Mouse (Mus musculus) frontal cortex, adult (tissue): ENCODE results near the gene Zfp978.
"Not testable (repeated sequence)": the region's sequence is repeated elsewhere in the genome, so short reads cannot be mapped to it uniquely, and the experiment has no call there.

Experiments
- ATAC-seq: cut with Nextera tagmentation; 2 replicates; pipeline ENCODE4 v1.9.2; 2017; ENCODE audit warnings: mild to moderate bottlenecking, moderate library complexity, mixed read lengths; ENCODE audit not compliant: low TSS enrichment

Gene Zfp978

GRCm38 (mm10) chr4:147361003-147361402 is at the start of gene Zfp978:
TSS of gene Zfp978 (plus strand) at chr4:147361303.
- not testable (repeated sequence) for ATAC-seq

- not testable (repeated sequence) for ATAC-seq
Measured at GRCm38 (mm10) chr4:147335036-147335690, 25.9 kb upstream of the Zfp978 start.

- ATAC-seq: not testable (repeated sequence)
Measured at GRCm38 (mm10) chr4:147335691-147336367, 25.3 kb upstream of the Zfp978 start.

DNA sequence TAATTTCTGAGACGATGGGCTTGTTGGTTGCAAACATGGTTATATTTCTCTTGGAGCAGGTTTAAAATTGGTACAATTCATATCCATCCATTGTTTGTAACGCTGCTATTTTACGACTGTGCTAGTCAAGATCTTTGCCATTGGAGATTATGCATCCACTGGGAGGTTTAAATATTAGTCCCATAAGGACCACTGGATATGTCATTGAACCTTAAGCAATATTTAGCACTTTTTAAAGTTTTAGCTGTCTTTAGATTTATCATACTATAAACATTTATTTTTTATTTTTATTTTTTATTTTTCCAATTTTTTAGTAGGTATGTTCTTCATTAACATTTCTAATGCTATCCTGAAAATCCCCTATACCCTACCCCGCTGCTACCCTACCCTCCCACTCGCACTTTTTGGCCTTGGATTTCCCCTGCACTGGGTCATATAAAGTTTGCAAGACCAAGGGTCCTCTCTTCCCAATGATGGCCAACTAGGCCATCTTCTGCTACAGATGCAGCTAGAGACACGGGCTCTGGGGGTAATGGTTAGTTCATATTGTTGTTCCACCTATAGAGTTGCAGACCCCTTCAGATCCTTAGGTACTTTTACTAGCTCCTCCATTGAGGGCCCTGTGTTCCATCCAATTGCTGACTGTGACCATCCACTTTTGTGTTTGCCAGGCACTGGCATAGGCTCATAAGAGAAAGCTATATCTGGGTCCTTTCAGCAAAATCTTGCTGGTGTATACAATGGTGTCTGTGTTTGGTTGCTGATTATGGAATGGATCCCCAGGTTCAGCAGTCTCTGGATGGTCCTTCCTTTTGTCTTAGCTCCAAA is 24.5 kb upstream of the Zfp978 start:
- not testable (repeated sequence) for ATAC-seq

GRCm38 (mm10) chr4:147337520-147337919 is 23.6 kb upstream of the Zfp978 start:
- not testable (repeated sequence) for ATAC-seq

DNA sequence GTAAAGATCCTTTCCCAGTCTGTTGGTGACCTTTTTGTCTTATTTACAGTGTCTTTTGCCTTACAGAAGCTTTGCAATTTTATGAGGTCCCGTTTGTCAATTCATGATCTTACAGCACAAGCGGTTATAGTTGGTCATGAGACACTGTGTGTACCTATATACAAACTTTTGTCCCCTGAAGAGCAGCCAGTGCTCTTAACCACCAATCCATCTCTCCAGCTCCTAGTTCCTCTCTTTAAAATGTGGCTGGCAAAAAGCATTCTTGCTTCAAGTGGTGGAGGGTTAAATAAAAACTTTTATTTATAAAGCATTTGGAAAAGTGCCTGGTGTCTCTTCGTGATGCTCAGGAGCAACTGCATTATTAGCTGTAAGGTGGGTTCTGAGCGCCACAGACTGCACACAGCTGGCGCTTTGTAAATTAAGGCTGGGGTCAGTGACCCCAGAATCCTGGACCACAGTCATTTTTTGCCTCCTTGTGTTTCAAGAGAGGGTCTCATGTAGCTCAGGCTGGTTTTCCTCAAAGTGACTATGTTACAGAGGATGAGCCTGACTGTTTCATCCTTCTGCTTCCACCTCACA is 23.0 kb upstream of the Zfp978 start:
- no peak for ATAC-seq

- not testable (repeated sequence) for ATAC-seq
Measured at GRCm38 (mm10) chr4:147338706-147339105, 22.4 kb upstream of the Zfp978 start.

DNA sequence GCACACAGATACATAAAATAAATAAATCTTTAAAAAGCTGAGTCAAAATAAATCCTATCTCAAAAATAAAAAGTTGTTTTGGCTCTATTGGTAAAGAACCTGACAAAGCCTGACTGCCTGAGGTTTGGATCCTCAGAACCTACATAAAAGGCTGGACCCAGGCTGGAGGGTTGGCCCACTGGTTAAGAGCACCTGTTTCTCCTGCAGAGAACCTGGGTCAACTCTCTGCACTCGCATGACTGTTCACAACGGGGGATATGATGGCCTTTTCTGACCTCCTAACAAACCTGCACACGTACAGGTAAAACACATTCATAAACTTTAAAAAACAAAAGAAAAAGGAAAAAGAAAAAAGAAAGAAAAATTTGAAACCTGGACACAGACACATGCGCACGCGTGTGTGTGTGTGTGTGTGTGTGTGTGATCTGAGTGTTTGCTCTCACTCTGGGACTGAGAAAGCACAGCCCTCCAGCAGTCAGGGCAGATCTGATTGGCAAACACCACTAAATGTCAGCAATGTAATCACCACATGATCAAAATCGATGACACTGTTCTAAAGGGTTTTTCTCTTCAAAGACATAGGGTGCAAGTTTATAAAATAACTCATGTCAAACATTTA is 21.4 kb upstream of the Zfp978 start:
- not testable (repeated sequence) for ATAC-seq

- ATAC-seq: not testable (repeated sequence)
Measured at GRCm38 (mm10) chr4:147340236-147340635, 20.9 kb upstream of the Zfp978 start.

DNA sequence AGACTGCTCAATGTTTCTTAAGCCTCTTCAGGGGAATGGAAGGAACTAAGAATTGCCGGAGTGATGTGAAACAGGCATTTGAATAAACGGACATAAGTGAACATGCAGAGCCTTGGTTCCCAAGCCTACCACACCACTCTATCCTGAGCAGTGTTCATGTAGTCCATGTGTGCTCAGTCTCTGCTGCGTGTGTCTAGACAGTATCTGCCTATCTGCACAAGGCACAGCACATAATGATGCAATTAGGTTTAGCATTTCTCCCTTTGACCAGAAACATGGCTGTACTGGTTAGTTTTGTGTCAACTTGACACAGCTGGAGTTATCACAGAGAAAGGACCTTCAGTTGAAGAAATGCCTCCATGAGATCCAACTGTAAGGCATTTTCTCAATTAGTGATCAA is 20.2 kb upstream of the Zfp978 start:
- ATAC-seq: not testable (repeated sequence)

DNA sequence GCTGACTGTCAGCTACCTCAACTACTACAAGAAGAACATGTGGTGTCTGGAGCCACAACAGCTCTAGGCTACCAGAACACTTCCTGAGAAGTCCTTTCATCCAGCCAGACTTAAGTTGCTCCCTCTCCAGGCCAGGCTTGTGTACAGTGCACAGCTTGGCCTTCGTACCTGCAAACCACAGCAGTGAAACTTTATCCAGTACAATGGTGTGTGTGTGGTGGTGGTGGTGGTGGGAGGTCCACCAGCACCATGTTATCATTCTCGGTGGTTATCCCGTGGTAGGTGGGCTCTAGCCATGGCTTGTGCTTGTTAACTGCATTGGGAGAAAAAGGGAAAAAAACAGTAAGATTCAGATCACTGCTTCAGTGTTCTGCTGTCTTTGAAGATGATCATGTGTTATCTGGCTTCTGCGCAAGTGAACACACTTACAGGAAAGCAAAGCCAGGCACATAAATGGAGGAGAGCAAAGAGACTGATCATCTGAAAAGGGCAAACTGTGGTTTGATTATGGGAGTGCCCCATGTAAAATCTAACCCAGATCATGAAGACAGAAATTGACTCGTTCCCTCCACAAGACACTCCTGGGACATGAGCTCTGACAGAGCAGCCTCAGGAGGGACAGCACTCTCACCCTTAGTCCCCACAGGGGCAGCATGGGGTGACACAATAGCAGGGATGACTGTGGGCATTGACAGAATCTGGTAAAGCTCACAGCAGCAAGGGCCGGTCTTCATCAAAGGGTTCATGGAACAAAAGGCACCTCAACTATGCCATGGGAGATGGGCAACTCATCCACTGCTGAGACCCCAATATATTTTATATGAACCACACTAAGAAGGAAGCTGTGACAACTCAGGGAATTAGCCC is 17.8 kb upstream of the Zfp978 start:
- ATAC-seq: not testable (repeated sequence)

GRCm38 (mm10) chr4:147345061-147345554 is 16.0 kb upstream of the Zfp978 start:
- ATAC-seq: not testable (repeated sequence)

GRCm38 (mm10) chr4:147346361-147347035 is 14.6 kb upstream of the Zfp978 start:
- ATAC-seq: not testable (repeated sequence)

- ATAC-seq: not testable (repeated sequence)
Measured at GRCm38 (mm10) chr4:147347300-147347699, 13.8 kb upstream of the Zfp978 start.

DNA sequence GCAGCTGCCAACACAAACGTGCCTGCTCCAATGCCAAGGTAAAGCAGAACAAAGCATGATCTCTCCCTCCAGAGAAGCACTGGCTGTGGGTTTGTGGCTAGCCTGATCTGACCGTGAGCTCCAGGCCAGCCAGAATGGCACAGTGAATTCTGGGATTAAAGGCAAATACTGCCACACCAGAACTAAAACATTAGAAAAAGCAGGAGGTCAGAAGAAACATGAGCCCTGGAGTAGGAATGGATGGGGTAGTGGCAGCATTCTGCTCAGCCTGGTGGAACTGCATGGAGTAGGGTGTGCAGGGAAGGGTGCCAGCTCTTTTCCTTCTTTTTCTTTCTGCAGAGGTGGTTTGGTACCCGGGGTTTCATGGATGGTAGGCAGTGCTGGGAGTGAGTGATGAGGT is 13.2 kb upstream of the Zfp978 start:
- ATAC-seq: not testable (repeated sequence)

DNA sequence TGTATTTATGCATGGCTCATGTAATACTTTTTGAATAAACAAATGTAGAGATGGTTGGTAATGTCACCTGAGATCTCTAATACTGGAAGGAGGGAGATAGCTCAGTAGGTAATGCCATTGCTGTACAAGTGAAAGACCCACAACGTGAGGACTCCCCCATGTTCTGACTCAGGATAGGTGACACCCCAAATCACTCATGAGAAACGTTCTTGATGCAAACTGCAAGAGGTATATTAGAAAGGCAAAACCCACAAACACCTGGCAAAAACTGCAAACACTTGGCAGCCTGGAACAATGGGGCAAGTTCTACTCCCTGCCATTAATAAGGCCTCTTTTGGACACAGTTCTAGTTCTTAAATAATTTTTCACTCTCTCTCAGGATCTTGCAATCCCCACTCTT is 12.7 kb upstream of the Zfp978 start:
- ATAC-seq: not testable (repeated sequence)

DNA sequence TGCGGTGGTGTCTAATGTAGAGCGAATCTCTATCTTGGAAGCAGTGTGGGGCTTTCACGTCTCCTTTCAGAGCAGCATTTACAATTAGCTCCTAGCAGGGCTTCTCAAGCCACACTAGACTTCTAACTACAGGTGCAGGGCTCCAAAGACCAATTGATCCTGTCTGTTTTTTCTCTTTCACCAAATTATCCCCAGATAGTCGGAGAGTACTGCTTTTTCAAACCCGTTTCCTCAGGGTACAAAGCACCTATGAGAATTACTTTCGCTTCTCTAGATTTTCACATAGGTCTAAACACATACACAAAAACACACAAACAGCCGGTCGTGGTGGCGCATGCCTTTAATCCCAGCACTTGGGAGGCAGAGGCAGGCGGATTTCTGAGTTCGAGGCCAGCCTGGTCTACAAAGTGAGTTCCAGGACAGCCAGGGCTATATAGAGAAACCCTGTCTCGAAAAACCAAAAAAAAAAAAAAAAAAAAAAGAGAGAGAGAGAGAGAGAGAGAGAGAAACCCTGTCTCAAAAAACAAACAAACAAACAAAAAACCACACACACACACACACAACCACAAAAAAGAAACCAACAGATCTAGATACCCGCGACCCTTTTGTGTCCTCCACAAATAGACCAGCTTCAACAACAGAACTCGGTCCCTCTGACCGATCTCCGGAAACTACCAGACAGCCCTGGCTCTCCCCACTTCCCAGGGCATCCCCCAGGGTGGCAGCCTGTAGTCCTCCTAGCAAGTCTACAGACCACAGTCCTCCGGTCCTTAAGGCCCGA is 12.0 kb upstream of the Zfp978 start:
- ATAC-seq: not testable (repeated sequence)

GRCm38 (mm10) chr4:147349687-147350415 is 11.3 kb upstream of the Zfp978 start:
- ATAC-seq: not testable (repeated sequence)
